Mouse (Mus musculus): Measurements from ENCODE around the gene T2. TPM values are rescaled to one million over a fixed set of nuclear protein-coding genes. Genes with fewer than 3 reads are reported as not detected.
"Not testable (repeated sequence)": the region's sequence is repeated elsewhere in the genome, so short reads cannot be mapped to it uniquely, and the experiment has no call there.

T2 gene
- total RNA-seq, 2 experiments from 2014 or later, result 0.37 to 0.97 TPM

DNA sequence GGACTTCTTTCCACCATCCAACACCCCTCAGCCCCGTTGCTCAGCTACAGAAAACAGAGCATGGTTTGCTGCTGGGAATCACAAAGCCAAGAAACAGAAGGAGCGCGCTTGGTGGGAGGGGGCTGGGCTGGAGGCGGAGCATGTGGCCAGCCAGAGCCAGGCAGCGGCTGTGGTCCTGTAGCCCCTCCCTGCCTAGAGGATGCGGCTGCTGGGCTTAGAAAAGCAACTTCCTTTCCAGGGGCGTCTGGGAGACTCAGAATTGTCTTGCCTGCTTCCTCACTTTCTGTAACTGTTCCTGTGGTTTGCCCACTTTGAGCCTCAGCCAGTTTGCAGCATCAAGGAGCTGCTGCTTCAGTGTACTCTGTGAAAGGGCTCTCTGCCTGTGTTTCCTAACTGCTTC lies 16.0 kb downstream of the T2 start:
- Histone ChIP-seq H3K27ac (peak overlapping the region; percentile 97), H3K4me3 (peak overlapping the region; percentile 49)
- peak; percentile 72 to 86 for DNase-seq (ENCODE audit: low spot score in 2 of 2)
- TF ChIP-seq CTCF (conservative IDR thresholded peaks at IDR 0.05), result no peak

DNA sequence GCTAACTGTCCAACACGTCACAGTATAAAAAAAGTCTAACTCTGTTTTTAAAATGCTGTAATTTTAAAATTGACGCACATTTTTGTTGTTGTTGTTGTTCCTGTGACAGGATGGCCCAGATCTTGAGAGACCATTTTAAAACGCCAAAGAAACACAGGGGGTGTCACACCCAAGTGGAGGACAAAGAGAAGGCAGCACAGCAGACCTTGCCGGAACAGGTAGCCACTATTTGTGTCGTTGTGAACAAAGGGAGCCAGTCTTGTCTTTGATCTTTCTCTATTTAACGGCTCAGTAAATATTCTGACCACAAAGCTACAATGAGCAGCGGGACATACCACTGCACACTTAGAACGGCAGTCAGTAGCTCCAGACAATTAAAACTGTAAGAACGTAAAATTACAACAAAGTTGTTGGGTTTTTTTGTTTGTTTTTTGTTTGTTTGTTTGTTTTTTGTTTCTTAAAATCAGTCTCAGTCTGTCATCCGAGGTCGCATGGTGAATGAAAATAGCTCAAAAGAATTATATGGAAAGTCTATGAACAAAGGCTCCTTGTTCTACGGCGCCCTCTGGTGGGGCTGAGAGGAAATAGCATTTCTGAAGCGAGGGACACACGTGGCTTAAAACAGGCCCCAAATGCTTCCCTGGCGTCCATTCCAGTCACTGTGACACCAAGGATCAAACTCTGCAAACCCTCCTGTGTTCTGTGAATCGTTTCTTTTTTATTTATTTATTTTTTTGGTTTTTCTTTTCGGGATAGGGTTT lies 16.7 kb downstream of the T2 start:
- peak; percentile 81 to 85 for DNase-seq (ENCODE audit: low spot score in 2 of 2)
- TF ChIP-seq CTCF (conservative IDR thresholded peaks at IDR 0.05), result peak; percentile 93
- peak overlapping the region; percentile 49 for H3K4me3 ChIP-seq
- peak overlapping the region; percentile 97 for H3K27ac ChIP-seq

GRCm38 (mm10) chr17:8377298-8377697 lies 21.5 kb downstream of the T2 start:
- TF ChIP-seq CTCF (conservative IDR thresholded peaks at IDR 0.05), result no peak
- no peak for DNase-seq (ENCODE audit: low spot score in 2 of 2)
- Histone ChIP-seq H3K27ac (no peak overlapping the region), H3K4me3 (no peak overlapping the region)

GRCm38 (mm10) chr17:8385441-8385840 lies 29.6 kb downstream of the T2 start:
- Histone ChIP-seq H3K27ac (no peak overlapping the region), H3K4me3 (no peak overlapping the region)
- no peak for TF ChIP-seq CTCF (conservative IDR thresholded peaks at IDR 0.05)
- no peak for DNase-seq (ENCODE audit: low spot score in 2 of 2)

DNA sequence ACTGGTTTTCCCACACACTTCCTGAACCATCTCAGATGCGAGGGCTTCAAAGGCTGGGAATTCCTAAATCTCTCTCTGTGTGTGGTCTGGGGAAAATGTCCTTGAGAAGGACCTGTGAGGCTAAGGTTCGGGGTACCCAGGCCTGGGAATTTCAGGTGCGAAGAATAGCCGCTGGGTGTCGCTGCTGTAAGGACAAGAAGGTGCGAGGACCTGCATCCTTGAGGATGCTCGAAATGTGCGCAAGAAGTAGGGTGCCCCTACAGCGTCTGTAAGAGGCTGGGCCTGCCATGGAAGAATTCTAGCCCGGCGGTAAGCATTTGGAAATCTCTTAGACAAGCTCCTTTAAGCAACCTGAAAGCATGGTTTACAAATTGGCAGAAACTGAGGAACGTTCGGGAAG lies 32.7 kb downstream of the T2 start:
- Histone ChIP-seq H3K4me3 (peak overlapping the region; percentile 51), H3K27ac (no peak overlapping the region)
- peak in 1 of 2 experiments; percentile 39 for DNase-seq (ENCODE audit: low spot score in 2 of 2)
- peak; percentile 80 for TF ChIP-seq CTCF (conservative IDR thresholded peaks at IDR 0.05)

- Histone ChIP-seq H3K4me3 (peak overlapping the region; percentile 51), H3K27ac (no peak overlapping the region)
- DNase-seq (ENCODE audit: low spot score in 2 of 2), result no peak
- peak; percentile 38 for TF ChIP-seq CTCF (conservative IDR thresholded peaks at IDR 0.05)
Observed at GRCm38 (mm10) chr17:8388990-8389789, 33.4 kb downstream of the T2 start.

DNA sequence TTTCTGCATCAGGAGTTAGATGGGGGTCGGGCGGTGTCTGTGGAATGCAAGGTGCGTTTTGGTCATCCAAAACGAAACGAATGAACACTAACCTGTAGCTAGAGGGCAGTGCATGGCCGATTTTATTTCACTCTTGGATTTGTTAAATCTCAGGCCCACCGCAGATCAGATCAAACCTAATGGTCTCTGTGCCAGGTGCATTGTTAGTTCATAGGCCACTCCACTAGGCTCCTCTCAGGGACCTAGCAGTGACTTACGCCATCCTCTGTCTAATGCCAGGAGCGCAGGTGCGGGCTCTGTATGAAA lies 34.0 kb downstream of the T2 start:
- DNase-seq (ENCODE audit: low spot score in 2 of 2), result no peak
- peak overlapping the region; percentile 51; the same call in 1 of the 2 replicates for H3K4me3 ChIP-seq
- TF ChIP-seq CTCF (conservative IDR thresholded peaks at IDR 0.05), result no peak
- H3K27ac ChIP-seq, result no peak overlapping the region

DNA sequence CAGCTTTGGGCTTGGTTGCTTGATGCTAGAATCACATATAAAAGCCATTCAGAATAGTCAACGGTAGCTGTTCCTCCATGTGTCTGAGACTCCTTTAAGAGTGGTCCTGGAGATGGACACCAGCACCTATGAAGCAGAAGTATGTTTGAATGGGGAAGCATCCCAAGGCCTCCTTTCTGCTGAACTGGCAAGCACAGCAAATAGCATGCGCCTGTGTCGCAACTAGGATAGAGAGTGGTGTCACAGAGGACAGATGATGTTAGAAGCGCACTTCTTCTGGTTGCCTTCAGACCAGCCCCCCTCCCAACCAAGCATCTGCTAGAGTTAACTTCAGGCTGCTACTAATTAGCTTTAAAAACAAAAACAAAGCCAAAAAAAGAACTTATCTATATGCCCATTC lies 34.7 kb downstream of the T2 start:
- H3K4me3 ChIP-seq, result no peak overlapping the region
- no peak for DNase-seq (ENCODE audit: low spot score in 2 of 2)
- TF ChIP-seq CTCF (conservative IDR thresholded peaks at IDR 0.05), result no peak
- H3K27ac ChIP-seq, result no peak overlapping the region

DNA sequence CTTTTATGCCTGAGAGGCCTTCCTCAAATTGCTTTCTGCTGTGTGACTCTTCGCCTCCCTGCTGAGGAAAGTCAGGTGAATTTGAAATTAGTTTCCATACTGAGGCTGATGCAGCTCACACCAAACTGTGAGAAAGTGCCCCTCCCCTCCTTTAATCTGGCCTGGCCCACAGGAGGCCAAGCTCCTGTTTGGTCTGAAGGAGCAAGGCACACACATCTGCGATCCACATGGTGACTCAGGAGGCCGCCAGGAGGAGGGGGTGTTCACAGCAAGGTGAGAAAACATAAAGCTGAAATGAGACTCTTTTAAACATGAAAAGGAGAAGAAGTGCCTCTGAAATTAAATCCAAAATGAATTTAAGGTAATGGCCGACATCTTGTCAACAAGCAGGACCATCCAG lies 40.6 kb downstream of the T2 start:
- no peak for TF ChIP-seq CTCF (conservative IDR thresholded peaks at IDR 0.05)
- Histone ChIP-seq H3K4me3 (no peak overlapping the region), H3K27ac (no peak overlapping the region)
- DNase-seq (ENCODE audit: low spot score in 2 of 2), result no peak

DNA sequence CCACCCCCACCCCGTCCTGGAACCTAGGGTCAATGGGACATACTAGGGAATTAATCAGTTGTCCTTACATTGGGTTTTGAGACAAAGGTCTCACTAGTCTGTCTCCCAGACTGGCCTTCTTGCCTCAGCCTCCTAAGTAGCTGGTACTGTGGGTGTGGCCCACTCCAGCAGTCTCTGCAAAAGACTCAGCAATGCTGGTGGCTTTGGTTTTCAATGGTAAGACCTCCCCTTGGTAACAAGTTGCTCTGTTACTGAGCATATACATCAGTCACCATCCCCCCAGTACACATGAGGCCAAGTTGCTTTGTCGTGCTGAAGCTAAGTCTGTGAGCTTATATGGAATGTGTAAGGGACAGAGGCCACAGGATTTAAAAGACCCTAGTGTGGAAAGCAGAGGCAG lies 42.2 kb downstream of the T2 start:
- no peak for TF ChIP-seq CTCF (conservative IDR thresholded peaks at IDR 0.05)
- Histone ChIP-seq H3K27ac (no peak overlapping the region), H3K4me3 (no peak overlapping the region)
- no peak for DNase-seq (ENCODE audit: low spot score in 2 of 2)

DNA sequence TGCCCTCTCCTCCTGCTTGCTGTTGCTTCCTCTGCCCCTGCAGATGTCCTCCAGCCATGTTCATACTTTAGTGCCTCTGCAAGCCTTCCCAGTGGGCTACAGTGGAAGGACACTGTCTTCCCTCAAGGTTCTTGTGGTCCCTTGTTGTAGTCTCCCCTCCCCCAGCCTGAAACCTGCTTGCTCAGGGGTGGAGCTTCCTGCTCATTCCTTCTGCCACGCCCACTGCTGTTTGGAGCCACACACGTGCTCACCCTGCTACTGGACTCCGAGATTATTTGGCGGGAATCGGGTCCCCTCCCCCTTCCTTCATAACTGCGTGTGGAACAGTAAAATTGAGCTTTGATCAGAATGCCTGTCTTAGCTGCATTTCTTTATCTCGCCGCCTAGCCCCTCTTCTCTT lies 48.1 kb downstream of the T2 start:
- not testable (repeated sequence) for H3K27ac ChIP-seq; DNase-seq (ENCODE audit: low spot score in 2 of 2)

GRCm38 (mm10) chr17:8406285-8406684 lies 50.5 kb downstream of the T2 start:
- TF ChIP-seq CTCF (conservative IDR thresholded peaks at IDR 0.05), result no peak
- Histone ChIP-seq H3K4me3 (no peak overlapping the region), H3K27ac (no peak overlapping the region)
- DNase-seq (ENCODE audit: low spot score in 2 of 2), result no peak

More for the DNA sequence above, 48.1 kb downstream of the T2 start:
- H3K4me3 ChIP-seq, result not testable (repeated sequence)

DNA sequence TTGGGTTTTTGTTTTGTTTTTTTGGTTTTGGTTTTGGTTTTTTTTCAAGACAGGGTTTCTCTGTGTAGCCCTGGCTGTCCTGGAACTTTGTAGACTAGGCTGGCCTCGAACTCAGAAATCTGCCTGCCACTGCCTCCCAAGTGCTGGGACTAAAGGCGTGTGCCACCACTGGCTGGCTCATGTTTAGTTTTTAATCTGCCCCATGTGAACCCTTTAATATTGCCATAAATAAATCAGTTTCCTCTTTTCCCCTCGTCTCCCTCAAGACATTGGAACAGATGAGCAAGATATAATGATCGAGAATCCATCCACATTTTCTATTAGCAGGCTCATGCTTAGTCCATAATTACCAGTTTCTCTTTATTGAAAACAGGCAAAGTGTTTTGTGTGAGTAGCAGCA lies 52.2 kb downstream of the T2 start:
- not testable (repeated sequence) for DNase-seq (ENCODE audit: low spot score in 2 of 2); H3K27ac ChIP-seq; H3K4me3 ChIP-seq
